Mouse (Mus musculus): Measurements from ENCODE around the gene Tpr. TPM values are rescaled to one million over a fixed set of nuclear protein-coding genes. Genes with fewer than 3 reads are reported as not detected.

Tpr gene
- total RNA-seq, 2 experiments from 2014 or later: 130 to 146 TPM

- no peak for DNase-seq (ENCODE audit: low spot score in 2 of 2)
These were observed 68.0 kb downstream of the Tpr start for GRCm38 (mm10) chr1:150460595-150460994.

- DNase-seq (ENCODE audit: low spot score in 2 of 2): no peak
These were observed 70.4 kb downstream of the Tpr start for GRCm38 (mm10) chr1:150463068-150463467.

GRCm38 (mm10) chr1:150463691-150464090 is 71.1 kb downstream of the Tpr start:
- DNase-seq (ENCODE audit: low spot score in 2 of 2): no peak

- no peak for DNase-seq (ENCODE audit: low spot score in 2 of 2)
These were observed 72.7 kb downstream of the Tpr start for GRCm38 (mm10) chr1:150465364-150465763.

GRCm38 (mm10) chr1:150466132-150466531 is 73.5 kb downstream of the Tpr start, which contains the start of gene Prg4:
Prg4 (minus strand) TSS chr1:150466165.
- DNase-seq (ENCODE audit: low spot score in 2 of 2): no peak

GRCm38 (mm10) chr1:150469992-150470391 is 77.4 kb downstream of the Tpr start:
- DNase-seq (ENCODE audit: low spot score in 2 of 2): no peak

GRCm38 (mm10) chr1:150472525-150472924 is 79.9 kb downstream of the Tpr start:
- no peak for DNase-seq (ENCODE audit: low spot score in 2 of 2)

GRCm38 (mm10) chr1:150480674-150481073 is 88.0 kb downstream of the Tpr start:
- no peak for DNase-seq (ENCODE audit: low spot score in 2 of 2)

- DNase-seq (ENCODE audit: low spot score in 2 of 2): no peak
These were observed 96.5 kb downstream of the Tpr start for GRCm38 (mm10) chr1:150489148-150489547.

GRCm38 (mm10) chr1:150496626-150497302 is 104.1 kb downstream of the Tpr start:
- no peak for DNase-seq (ENCODE audit: low spot score in 2 of 2)

- no peak for DNase-seq (ENCODE audit: low spot score in 2 of 2)
These were observed 105.1 kb downstream of the Tpr start for GRCm38 (mm10) chr1:150497690-150498089.

GRCm38 (mm10) chr1:150498177-150498576 is 105.5 kb downstream of the Tpr start:
- DNase-seq (ENCODE audit: low spot score in 2 of 2): no peak

Other genes with a start within 250 kb of the Tpr start
- gene Pdc, start 73.4 kb upstream of the Tpr start, total RNA-seq (2021): not detected
- 10 to 100 TPM; 44.5 to 47.7 TPM for gene Odr4, start 242 bp downstream of the Tpr start, total RNA-seq (2021)
- gene Prg4, start 73.3 kb downstream of the Tpr start, total RNA-seq (2021): 1 to 10 TPM; 1.1 to 3.2 TPM